Mouse (Mus musculus): Measurements from ENCODE around the gene Agtrap. TPM values are rescaled to one million over a fixed set of nuclear protein-coding genes. Genes with fewer than 3 reads are reported as not detected.

Agtrap gene
- 10 to 100 TPM; 19.9 to 26.1 TPM for total RNA-seq (2023)

GRCm38 (mm10) chr4:148087907-148088527, at the start of gene Agtrap:
Gene Agtrap (minus strand): TSS chr4:148088031.

GRCm38 (mm10) chr4:148130561-148131413, 43.0 kb upstream of the Agtrap start, which contains the start of gene Draxin:
Gene Draxin (minus strand): TSS chr4:148130698.

GRCm38 (mm10) chr4:148130133-148130532, 42.3 kb upstream of the Agtrap start, which contains the start of gene Mad2l2:
Gene Mad2l2 (plus strand): TSS chr4:148130384.

GRCm38 (mm10) chr4:148038600-148039253, 49.1 kb downstream of the Agtrap start, which contains the start of the genes Clcn6 and Mthfr:
Gene Clcn6 (minus strand): TSS chr4:148038821.
Gene Mthfr (plus strand): TSS chr4:148039077.

Other genes starting within 250 kb of the Agtrap start
- 10 to 100 TPM in 1 of 2 experiments, 1 to 10 TPM in 1; 6.8 to 12.3 TPM for gene Zfp933, start 239.7 kb downstream of the Agtrap start, total RNA-seq (2023)
- gene Miip, start 219.2 kb downstream of the Agtrap start, total RNA-seq (2023) = 10 to 100 TPM; 38.3 to 39.7 TPM
- gene Fv1, start 219.1 kb downstream of the Agtrap start, total RNA-seq (2023) = 10 to 100 TPM; 17.8 to 20.8 TPM
- 10 to 100 TPM; 44.6 to 51.9 TPM for gene Mfn2, start 183.3 kb downstream of the Agtrap start, total RNA-seq (2023)
- gene Plod1, start 151.3 kb downstream of the Agtrap start, total RNA-seq (2023) = 10 to 100 TPM; 10.2 to 17.5 TPM
- gene 2510039O18Rik, start 147.1 kb downstream of the Agtrap start, total RNA-seq (2023) = 10 to 100 TPM; 69.6 to 75.2 TPM
- gene Nppb, start 102.2 kb downstream of the Agtrap start, total RNA-seq (2023) = not detected
- gene Nppa, start 87.3 kb downstream of the Agtrap start, total RNA-seq (2023) = not detected
- gene Clcn6, start 49.2 kb downstream of the Agtrap start, total RNA-seq (2023) = 10 to 100 TPM; 27.6 to 29.3 TPM
- gene Mthfr, start 49.0 kb downstream of the Agtrap start, total RNA-seq (2023) = 10 to 100 TPM; 18.5 to 21.1 TPM
- gene Mad2l2, start 42.4 kb upstream of the Agtrap start, total RNA-seq (2023) = 10 to 100 TPM; 24.7 to 31.2 TPM
- not detected for gene Draxin, start 42.7 kb upstream of the Agtrap start, total RNA-seq (2023)
- 10 to 100 TPM; 13.1 to 15.6 TPM for gene Fbxo6, start 64.1 kb upstream of the Agtrap start, total RNA-seq (2023)
- gene Fbxo44, start 72.5 kb upstream of the Agtrap start, total RNA-seq (2023) = 1 to 10 TPM; 2.8 to 4.6 TPM
- gene Fbxo2, start 72.6 kb upstream of the Agtrap start, total RNA-seq (2023) = not detected
- not detected for gene Disp3, start 199.9 kb upstream of the Agtrap start, total RNA-seq (2023)

All from T-cell, adult 66 days (primary cell).